Mouse (Mus musculus) kidney, embryonic 15.5 days (tissue): ENCODE results near the gene Kif26a. TPM values are rescaled to one million over a fixed set of nuclear protein-coding genes. Genes with fewer than 3 reads are reported as not detected.
A peak's percentile ranks its signal among the peaks of the same experiment; 100 is the strongest.

ENCODE experiments used
- ATAC-seq: fragments of 200-750 bp; cut with Nextera tagmentation; replicated peaks from 2 replicates; pipeline ENCODE4 v1.8.0; 2017; ENCODE audit warnings: moderate TSS enrichment; ENCODE audit not compliant: low FRiP score
- H3K27ac ChIP-seq: fragments of 300-500 bp; sonication (generic); 2 replicates; pipeline ENCODE4 v1.5.1; 2015; ENCODE audit warnings: mild to moderate bottlenecking, inconsistent platforms
- H3K27me3 ChIP-seq: fragments of 300-500 bp; sonication (generic); 2 replicates; pipeline ENCODE4 v1.6.1; 2015; ENCODE audit warnings: inconsistent platforms
- H3K36me3 ChIP-seq: fragments of 300-500 bp; sonication (generic); 2 replicates; pipeline ENCODE4 v1.6.1; 2015; ENCODE audit warnings: inconsistent platforms
- H3K4me1 ChIP-seq: fragments of 300-500 bp; sonication (generic); 2 replicates; pipeline ENCODE4 v1.6.1; 2015; ENCODE audit warnings: inconsistent platforms
- H3K4me2 ChIP-seq: fragments of 300-500 bp; sonication (generic); 2 replicates; pipeline ENCODE4 v1.6.1; 2015; ENCODE audit warnings: moderate library complexity, mild to moderate bottlenecking, inconsistent platforms
- H3K4me3 ChIP-seq: fragments of 300-500 bp; sonication (generic); replicated peaks from 2 replicates; pipeline ENCODE4 v1.5.1; 2015; ENCODE audit warnings: mild to moderate bottlenecking, inconsistent platforms
- H3K9ac ChIP-seq: fragments of 300-500 bp; sonication (generic); 2 replicates; pipeline ENCODE4 v1.6.1; 2015; ENCODE audit warnings: mild to moderate bottlenecking, inconsistent platforms
- H3K9me3 ChIP-seq: fragments of 300-500 bp; sonication (generic); replicated peaks from 2 replicates; pipeline ENCODE4 v1.6.1; 2016; ENCODE audit warnings: inconsistent platforms
- WGBS: fragments of 180-500 bp; shearing (Covaris S2); methylation state at CpG from one replicate; pipeline ENCODE4 v1.1.7; 2015; ENCODE audit warnings: mixed read lengths; 5-methylcytosine and 5-hydroxymethylcytosine counted together
- polyA plus RNA-seq: library from polyadenylated mRNA; unstranded; fragments of >200 nt; fragmentation: Nextera tagmentation; extraction: Ambion mirVana; gene quantifications from 2 replicates; pipeline ENCODE4 v1.2.1, GENCODE M21; 2015

The Kif26a gene
- polyA plus RNA-seq, 1 experiment from 2014 or later, result 4.5 TPM

GRCm38 (mm10) chr12:112153597-112153996 is 7.6 kb downstream of the Kif26a start:
- ATAC-seq, result no peak
- Histone ChIP-seq H3K4me2 (no peak overlapping the region), H3K4me3 (no peak overlapping the region), H3K27ac (peak overlapping the region; percentile 80), H3K4me1 (peaks cover 45% of the 10 kb centered on the region), H3K9me3 (no peaks in the 10 kb centered on the region), H3K27me3 (no peaks in the 10 kb centered on the region), H3K36me3 (peaks cover 1% of the 10 kb centered on the region; the same call in 1 of the 2 replicates), H3K9ac (no peak overlapping the region)
- WGBS, result 75% methylated on average over 12 of the region's 12 CpGs

- ATAC-seq, result no peak
- H3K4me3 ChIP-seq, result no peak overlapping the region
- H3K9ac ChIP-seq, result no peak overlapping the region
- peaks cover 45% of the 10 kb centered on the region for H3K4me1 ChIP-seq
- no peaks in the 10 kb centered on the region for H3K27me3 ChIP-seq
- H3K36me3 ChIP-seq, result peaks cover 6% of the 10 kb centered on the region; the same call in 1 of the 2 replicates
- no peak overlapping the region for H3K4me2 ChIP-seq
- WGBS, result 52% methylated on average over 5 of the region's 5 CpGs
- no peaks in the 10 kb centered on the region for H3K9me3 ChIP-seq
- peak overlapping the region; percentile 80; the same call in 1 of the 2 replicates for H3K27ac ChIP-seq
Observed at GRCm38 (mm10) chr12:112154476-112154875, 8.5 kb downstream of the Kif26a start.

GRCm38 (mm10) chr12:112155218-112156051 is 9.4 kb downstream of the Kif26a start:
- ATAC-seq, result no peak
- H3K36me3 ChIP-seq, result peaks cover 6% of the 10 kb centered on the region; the same call in 1 of the 2 replicates
- peak overlapping the region; percentile 80 for H3K27ac ChIP-seq
- 0 out of 2 replicates have a peak overlapping the region, but pooled peaks have one; percentile 0 for H3K4me2 ChIP-seq
- no peak overlapping the region for H3K9ac ChIP-seq
- no peaks in the 10 kb centered on the region for H3K27me3 ChIP-seq
- H3K9me3 ChIP-seq, result no peaks in the 10 kb centered on the region
- H3K4me1 ChIP-seq, result peaks cover 37% of the 10 kb centered on the region
- H3K4me3 ChIP-seq, result no peak overlapping the region
- WGBS, result 64% methylated on average over 16 of the region's 16 CpGs

GRCm38 (mm10) chr12:112156804-112157203 is 10.8 kb downstream of the Kif26a start:
- no peak for ATAC-seq
- no peak overlapping the region for H3K4me3 ChIP-seq
- H3K27me3 ChIP-seq, result 0 out of 2 replicates have a peak, but pooled peaks cover 3% of the 10 kb centered on the region
- H3K4me1 ChIP-seq, result peaks cover 28% of the 10 kb centered on the region
- no peak overlapping the region for H3K4me2 ChIP-seq
- no peak overlapping the region for H3K27ac ChIP-seq
- peaks cover 6% of the 10 kb centered on the region; the same call in 1 of the 2 replicates for H3K36me3 ChIP-seq
- 83% methylated on average over 6 of the region's 6 CpGs for WGBS
- no peak overlapping the region for H3K9ac ChIP-seq
- no peaks in the 10 kb centered on the region for H3K9me3 ChIP-seq

GRCm38 (mm10) chr12:112158246-112158645 is 12.2 kb downstream of the Kif26a start:
- no peak overlapping the region for H3K27ac ChIP-seq
- H3K4me1 ChIP-seq, result peaks cover 21% of the 10 kb centered on the region
- 0 out of 2 replicates have a peak, but pooled peaks cover 3% of the 10 kb centered on the region for H3K27me3 ChIP-seq
- no peak overlapping the region for H3K4me3 ChIP-seq
- no peak overlapping the region for H3K4me2 ChIP-seq
- ATAC-seq, result peak; percentile 19; the same call in 1 of the 2 replicates
- 48% methylated on average over 8 of the region's 8 CpGs for WGBS
- no peaks in the 10 kb centered on the region for H3K9me3 ChIP-seq
- no peak overlapping the region for H3K9ac ChIP-seq
- peaks cover 6% of the 10 kb centered on the region; the same call in 1 of the 2 replicates for H3K36me3 ChIP-seq

GRCm38 (mm10) chr12:112158784-112159183 is 12.8 kb downstream of the Kif26a start:
- no peak for ATAC-seq
- peaks cover 17% of the 10 kb centered on the region for H3K4me1 ChIP-seq
- H3K9ac ChIP-seq, result no peak overlapping the region
- 0 out of 2 replicates have a peak, but pooled peaks cover 3% of the 10 kb centered on the region for H3K27me3 ChIP-seq
- H3K36me3 ChIP-seq, result peaks cover 6% of the 10 kb centered on the region; the same call in 1 of the 2 replicates
- H3K4me3 ChIP-seq, result no peak overlapping the region
- H3K9me3 ChIP-seq, result no peaks in the 10 kb centered on the region
- no peak overlapping the region for H3K4me2 ChIP-seq
- no peak overlapping the region for H3K27ac ChIP-seq

GRCm38 (mm10) chr12:112163981-112164839 is 18.2 kb downstream of the Kif26a start:
- no peak; the same call in 1 of the 2 replicates for ATAC-seq
- Histone ChIP-seq H3K27ac (no peak overlapping the region), H3K4me3 (no peak overlapping the region), H3K4me2 (no peak overlapping the region), H3K4me1 (peaks cover 21% of the 10 kb centered on the region), H3K36me3 (no peaks in the 10 kb centered on the region), H3K27me3 (0 out of 2 replicates have a peak, but pooled peaks cover 3% of the 10 kb centered on the region), H3K9me3 (no peaks in the 10 kb centered on the region), H3K9ac (no peak overlapping the region)
- 45% methylated on average over 16 of the region's 16 CpGs for WGBS

- H3K27ac ChIP-seq, result no peak overlapping the region
- H3K4me2 ChIP-seq, result no peak overlapping the region
- no peak for ATAC-seq
- no peak overlapping the region for H3K9ac ChIP-seq
- H3K4me3 ChIP-seq, result no peak overlapping the region
- H3K4me1 ChIP-seq, result peaks cover 27% of the 10 kb centered on the region
- no peaks in the 10 kb centered on the region for H3K9me3 ChIP-seq
- 65% methylated on average over 6 of the region's 6 CpGs for WGBS
- H3K27me3 ChIP-seq, result 0 out of 2 replicates have a peak, but pooled peaks cover 3% of the 10 kb centered on the region
- no peaks in the 10 kb centered on the region for H3K36me3 ChIP-seq
Observed at GRCm38 (mm10) chr12:112164840-112165219, 18.8 kb downstream of the Kif26a start.

- ATAC-seq, result no peak
- Histone ChIP-seq H3K36me3 (no peaks in the 10 kb centered on the region), H3K4me3 (no peak overlapping the region), H3K27me3 (peaks cover 3% of the 10 kb centered on the region; the same call in 1 of the 2 replicates), H3K4me2 (no peak overlapping the region), H3K4me1 (peaks cover 32% of the 10 kb centered on the region), H3K9me3 (no peaks in the 10 kb centered on the region), H3K27ac (no peak overlapping the region), H3K9ac (no peak overlapping the region)
- 52% methylated on average over 5 of the region's 5 CpGs for WGBS
Observed at GRCm38 (mm10) chr12:112169240-112169639, 23.2 kb downstream of the Kif26a start.

- H3K4me1 ChIP-seq, result peaks cover 25% of the 10 kb centered on the region
- no peak overlapping the region for H3K9ac ChIP-seq
- peaks cover 3% of the 10 kb centered on the region; the same call in 1 of the 2 replicates for H3K27me3 ChIP-seq
- no peak overlapping the region for H3K4me2 ChIP-seq
- no peak overlapping the region for H3K4me3 ChIP-seq
- ATAC-seq, result no peak
- 49% methylated on average over 20 of the region's 20 CpGs for WGBS
- H3K36me3 ChIP-seq, result peaks cover 2% of the 10 kb centered on the region; the same call in 1 of the 2 replicates
- no peak overlapping the region for H3K27ac ChIP-seq
- H3K9me3 ChIP-seq, result no peaks in the 10 kb centered on the region
Observed at GRCm38 (mm10) chr12:112170671-112171574, 24.9 kb downstream of the Kif26a start.

- ATAC-seq, result no peak
- peaks cover 24% of the 10 kb centered on the region for H3K4me1 ChIP-seq
- H3K9me3 ChIP-seq, result no peaks in the 10 kb centered on the region
- H3K36me3 ChIP-seq, result peaks cover 5% of the 10 kb centered on the region; the same call in 1 of the 2 replicates
- H3K27me3 ChIP-seq, result peaks cover 3% of the 10 kb centered on the region; the same call in 1 of the 2 replicates
- H3K27ac ChIP-seq, result no peak overlapping the region
- no peak overlapping the region for H3K9ac ChIP-seq
- H3K4me3 ChIP-seq, result no peak overlapping the region
- 95% methylated on average over 1 of the region's 1 CpGs for WGBS
- H3K4me2 ChIP-seq, result no peak overlapping the region
Observed at GRCm38 (mm10) chr12:112171657-112172056, 25.6 kb downstream of the Kif26a start.
